Mouse (Mus musculus) testis, adult 2 months (tissue): ENCODE data around the gene Gla.

Experiments used
- CTCF ChIP-seq: fragments of 200-500 bp; IDR thresholded peaks from 2 replicates; pipeline ENCODE4 v1.5.1; 2012; ENCODE audit warnings: low read depth, mild to moderate bottlenecking, inconsistent platforms, low read length, moderate library complexity; ENCODE audit not compliant: control insufficient read depth, insufficient read depth, insufficient replicate concordance
- POLR2A ChIP-seq: fragments of 200-500 bp; IDR thresholded peaks from 2 replicates; pipeline ENCODE4 v1.6.1; 2012; ENCODE audit warnings: low read depth, mild to moderate bottlenecking, inconsistent platforms, low read length, moderate library complexity; ENCODE audit not compliant: control insufficient read depth

GRCm38 (mm10) chrX:134620254-134620865, 19.4 kb upstream of the Gla start:
- TF ChIP-seq CTCF (no peak), POLR2A (no peak)
